Mouse (Mus musculus) monocyte, adult 2 months (primary cell): Measurements from ENCODE around the gene Trappc13.

Experiments
- DNase-seq, 2 experiments: peaks; one replicate each; pipeline ENCODE4 v3.0.0; 2022; ENCODE audit warnings: low spot score in 2 of 2, low read depth in 1 of 2

Trappc13 gene

GRCm38 (mm10) chr13:104122078-104122840 is 56.0 kb downstream of the Trappc13 start:
- DNase-seq = no peak

GRCm38 (mm10) chr13:104114827-104115226 is 63.4 kb downstream of the Trappc13 start:
- no peak for DNase-seq

DNA sequence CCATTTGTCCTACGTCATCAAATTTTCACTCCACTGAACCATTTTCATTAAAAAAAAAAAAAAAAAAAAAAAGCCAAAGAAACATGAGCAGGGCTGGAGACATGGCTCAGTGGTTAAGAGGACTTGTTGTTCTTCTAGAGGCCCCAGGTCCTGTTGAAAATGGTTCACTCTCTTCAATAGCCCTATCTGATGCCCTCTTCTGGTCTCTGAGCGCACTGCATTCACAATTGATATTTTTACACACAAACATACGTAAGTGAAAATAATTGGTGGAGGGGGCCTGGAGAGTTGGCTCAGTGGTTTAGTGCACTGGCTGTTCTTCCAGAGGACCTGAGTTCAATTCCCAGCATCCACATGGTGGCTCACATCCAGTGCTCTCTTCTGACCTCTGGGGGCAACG is 64.5 kb downstream of the Trappc13 start:
- DNase-seq = no peak

- DNase-seq = no peak
These were observed 65.9 kb downstream of the Trappc13 start for GRCm38 (mm10) chr13:104112266-104112900.

- DNase-seq = no peak
These were observed 67.7 kb downstream of the Trappc13 start for GRCm38 (mm10) chr13:104110526-104110925.

- DNase-seq = no peak
These were observed 68.3 kb downstream of the Trappc13 start for GRCm38 (mm10) chr13:104109816-104110521.

GRCm38 (mm10) chr13:104109288-104109815 is 68.9 kb downstream of the Trappc13 start, which contains the start of the genes Nln and Sgtb:
TSS of gene Nln (minus strand) at chr13:104109614.
TSS of gene Sgtb (plus strand) at chr13:104109741.
- peak in 1 of 2 experiments; percentile 64 for DNase-seq

- no peak for DNase-seq
These were observed 69.5 kb downstream of the Trappc13 start for GRCm38 (mm10) chr13:104108651-104109287.

DNA sequence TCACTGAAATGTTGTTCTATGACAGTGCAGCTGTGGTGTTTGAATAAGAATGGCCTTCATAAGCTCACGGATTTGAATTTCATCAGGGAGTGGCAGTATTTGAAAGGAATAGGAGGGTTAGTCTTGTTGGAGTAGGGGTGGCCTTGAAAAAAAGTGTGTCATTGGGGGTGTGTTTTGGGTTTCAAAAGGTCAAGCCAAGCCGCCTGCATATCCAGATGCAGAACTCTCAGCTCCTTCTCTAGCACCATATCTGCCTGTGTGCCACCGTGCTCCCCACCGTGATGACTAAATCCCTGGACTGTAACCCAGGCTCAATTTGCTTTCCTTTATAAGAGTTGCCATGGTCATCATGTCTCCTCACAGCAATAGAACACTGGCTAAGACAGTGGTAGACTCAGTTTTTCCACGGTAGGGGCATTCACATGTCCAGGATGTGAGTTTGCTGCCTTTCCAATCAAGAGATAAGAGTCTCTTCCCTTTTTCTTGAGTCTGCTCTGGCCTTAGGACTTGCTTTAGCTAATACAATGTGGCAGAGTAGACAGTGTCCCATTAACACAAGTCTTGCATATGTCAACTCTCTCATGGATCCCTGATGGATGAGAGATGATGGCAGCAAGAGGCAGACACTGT is 76.5 kb downstream of the Trappc13 start:
- no peak for DNase-seq

GRCm38 (mm10) chr13:104100416-104100815 is 77.9 kb downstream of the Trappc13 start:
- DNase-seq = no peak

- no peak for DNase-seq
These were observed 81.1 kb downstream of the Trappc13 start for GRCm38 (mm10) chr13:104097190-104097589.

DNA sequence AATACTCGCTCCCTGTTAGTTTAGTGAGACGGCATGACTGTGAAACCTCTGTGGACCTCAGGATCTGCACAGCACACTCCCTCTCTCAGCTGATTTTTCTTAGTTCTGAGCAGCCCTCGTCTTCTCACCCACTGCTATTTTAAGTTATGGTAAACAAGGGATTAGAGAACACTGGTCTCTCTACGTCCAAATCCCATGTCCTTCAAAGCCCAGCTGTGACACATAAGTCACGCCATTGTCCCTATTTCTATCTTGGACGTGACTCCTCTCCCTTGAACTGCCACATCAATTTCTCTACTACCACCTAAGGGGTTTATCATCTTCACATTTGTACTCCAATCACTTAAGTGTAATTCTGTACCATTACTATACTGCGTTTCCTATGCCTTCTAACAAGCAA is 82.3 kb downstream of the Trappc13 start:
- DNase-seq = no peak

DNA sequence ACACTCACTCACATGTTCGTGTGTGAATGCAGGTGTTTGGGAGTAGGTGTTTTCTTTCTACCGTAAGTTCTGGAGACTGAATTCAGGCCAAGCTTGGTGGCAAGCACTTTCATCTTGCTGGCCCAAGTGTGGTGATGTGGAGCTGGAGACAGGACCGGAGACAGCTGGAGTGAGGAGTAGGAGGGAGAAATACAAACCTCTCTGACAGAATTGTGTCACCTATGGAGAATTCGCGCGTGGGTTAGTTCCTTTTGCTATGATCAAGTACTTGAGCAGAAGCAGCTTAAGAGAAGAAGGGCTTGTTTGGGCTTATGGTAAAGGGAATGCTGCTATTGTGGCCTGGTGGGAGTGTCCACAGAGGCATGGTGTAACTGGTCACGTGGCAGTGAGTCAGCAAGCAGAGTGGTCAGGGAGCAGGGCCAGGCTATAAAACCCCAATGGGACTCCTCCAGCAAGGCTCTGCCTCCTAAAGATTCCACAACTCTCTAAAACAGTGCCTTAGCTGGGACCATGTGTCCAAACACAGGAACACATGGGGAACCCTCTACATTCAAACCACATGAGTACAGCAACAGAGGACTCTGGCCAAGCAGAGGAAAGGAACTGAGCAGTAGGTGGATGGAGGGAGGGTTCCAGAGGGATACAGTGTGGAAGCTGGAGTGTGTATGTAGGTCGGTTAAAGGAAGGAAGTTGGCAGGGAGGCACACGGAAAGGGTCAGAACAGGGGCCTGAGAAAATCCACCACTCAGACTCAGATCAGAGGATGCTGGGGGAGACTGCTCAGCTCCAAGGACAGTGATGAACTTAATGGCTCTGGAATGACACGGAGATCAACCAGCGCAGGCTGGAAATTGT is 83.5 kb downstream of the Trappc13 start:
- DNase-seq = no peak
